Mouse (Mus musculus): Measurements from ENCODE around the gene Brpf3. TPM values are rescaled to one million over a fixed set of nuclear protein-coding genes. Genes with fewer than 3 reads are reported as not detected.
A peak's percentile ranks its signal among the peaks of the same experiment; 100 is the strongest.
"Not testable (repeated sequence)": the region's sequence is repeated elsewhere in the genome, so short reads cannot be mapped to it uniquely, and the experiment has no call there.

Gene Brpf3
- total RNA-seq, 1 experiment = 24.5 TPM

DNA sequence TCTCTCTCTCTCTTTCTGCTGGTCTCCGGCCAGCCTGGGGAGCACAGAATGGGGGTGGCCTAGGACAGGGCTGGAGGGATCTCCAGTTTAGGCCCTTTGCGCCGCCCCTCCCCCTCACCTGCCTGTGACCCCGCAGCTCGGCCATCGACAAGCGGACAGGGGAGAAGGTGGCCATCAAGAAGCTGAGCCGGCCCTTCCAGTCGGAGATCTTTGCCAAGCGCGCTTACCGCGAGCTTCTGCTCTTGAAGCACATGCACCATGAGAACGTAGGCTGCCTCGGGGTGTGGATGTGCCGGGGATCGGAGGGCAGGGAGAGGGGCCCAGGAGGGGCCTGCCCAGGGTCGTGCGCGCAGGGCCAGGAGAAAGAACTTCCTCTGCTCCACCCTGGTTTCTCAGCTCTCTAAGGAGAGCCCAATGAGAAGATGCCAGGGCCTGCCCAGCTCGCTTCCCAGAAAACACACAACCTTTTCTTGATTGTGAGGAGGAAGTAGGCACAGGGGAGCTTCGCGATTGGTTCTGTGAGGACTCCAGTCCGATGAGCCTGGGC lies 30.9 kb upstream of the Brpf3 start:
- no peak for TF ChIP-seq MAFK (IDR thresholded peaks at IDR 0.05; ENCODE audit: insufficient read depth, low read depth, low read length)
- TF ChIP-seq CHD2 (IDR thresholded peaks at IDR 0.05; ENCODE audit: low read depth, low read length) = no peak
- no peak for TF ChIP-seq ZC3H11A (IDR thresholded peaks at IDR 0.05; ENCODE audit: borderline replicate concordance, low read depth, low read length)
- TF ChIP-seq HCFC1 (IDR thresholded peaks at IDR 0.05; ENCODE audit: borderline replicate concordance, insufficient read depth, low read length) = no peak
- H3K4me3 ChIP-seq (ENCODE audit: insufficient read depth in 1 of 2, low read depth in 1 of 2, low read length in 2 of 2, poor library complexity in 1 of 2, severe bottlenecking in 1 of 2) = peak overlapping the region; percentile 68 to 94
- peaks cover 0 to 2% of the 10 kb centered on the region in 2 experiments; a peak in 1 of 4 replicates for H3K4me1 ChIP-seq (ENCODE audit: control insufficient read depth in 2 of 2, insufficient read depth in 2 of 2, low read length in 2 of 2, poor library complexity in 1 of 2)
- in situ Hi-C loops (cut with MboI; ENCODE audit: low sequenced_read_pairs in 2 of 2, unreplicated experiment in 2 of 2) = no loop called here
- no peak overlapping the region for H3K27ac ChIP-seq (ENCODE audit: insufficient read depth, low read depth, low read length, poor library complexity, severe bottlenecking)
- H3K36me3 ChIP-seq (ENCODE audit: control insufficient read depth, insufficient read depth, low read length, poor library complexity, severe bottlenecking) = no peaks in the 10 kb centered on the region
- DNase-seq (ENCODE audit: low read depth, low spot score) = no peak
- H3K9me3 ChIP-seq (ENCODE audit: control insufficient read depth, insufficient read depth, low read depth, low read length) = no peaks in the 10 kb centered on the region
- H3K9ac ChIP-seq (ENCODE audit: insufficient read depth, low read depth, low read length, poor library complexity, severe bottlenecking) = peak overlapping the region; percentile 9; the same call in 1 of the 2 replicates

DNA sequence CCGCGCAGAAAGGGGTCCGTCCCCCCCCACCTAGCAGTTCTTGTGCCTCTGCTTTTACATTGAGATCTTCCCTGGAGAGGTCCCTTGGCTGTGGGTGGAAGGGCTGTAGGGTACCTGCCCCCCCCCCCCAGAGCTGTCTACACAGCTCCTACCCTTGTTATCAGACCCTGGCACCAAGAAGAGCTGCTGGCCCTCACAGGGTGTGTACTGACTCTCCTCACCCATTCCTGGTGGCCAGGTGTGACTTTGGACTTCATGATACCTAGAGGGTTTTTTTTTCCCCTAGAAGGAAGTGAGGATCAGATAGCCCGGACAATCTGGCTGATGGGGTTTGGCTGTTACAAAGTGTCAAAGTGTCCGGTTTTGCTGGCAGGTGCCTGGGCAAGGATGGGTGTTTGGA lies 29.6 kb upstream of the Brpf3 start:
- Histone ChIP-seq H3K27ac (ENCODE audit: insufficient read depth, low read depth, low read length, poor library complexity, severe bottlenecking) (no peak overlapping the region), H3K4me3 (ENCODE audit: insufficient read depth in 1 of 2, low read depth in 1 of 2, low read length in 2 of 2, poor library complexity in 1 of 2, severe bottlenecking in 1 of 2) (no peak overlapping the region), H3K9ac (ENCODE audit: insufficient read depth, low read depth, low read length, poor library complexity, severe bottlenecking) (no peak overlapping the region), H3K4me1 (ENCODE audit: control insufficient read depth in 2 of 2, insufficient read depth in 2 of 2, low read length in 2 of 2, poor library complexity in 1 of 2) (peaks cover 0 to 2% of the 10 kb centered on the region in 2 experiments; a peak in 1 of 4 replicates), H3K9me3 (ENCODE audit: control insufficient read depth, insufficient read depth, low read depth, low read length) (no peaks in the 10 kb centered on the region), H3K36me3 (ENCODE audit: control insufficient read depth, insufficient read depth, low read length, poor library complexity, severe bottlenecking) (no peaks in the 10 kb centered on the region)
- in situ Hi-C loops (cut with MboI; ENCODE audit: low sequenced_read_pairs in 2 of 2, unreplicated experiment in 2 of 2) = no loop called here
- DNase-seq (ENCODE audit: low read depth, low spot score) = no peak
- no peak for TF ChIP-seq CHD2 (IDR thresholded peaks at IDR 0.05; ENCODE audit: low read depth, low read length)
- no peak for TF ChIP-seq ZC3H11A (IDR thresholded peaks at IDR 0.05; ENCODE audit: borderline replicate concordance, low read depth, low read length)
- no peak for TF ChIP-seq ZNF384 (IDR thresholded peaks at IDR 0.05; ENCODE audit: low read depth, low read length)
- TF ChIP-seq MAFK (IDR thresholded peaks at IDR 0.05; ENCODE audit: insufficient read depth, low read depth, low read length) = no peak
- TF ChIP-seq HCFC1 (IDR thresholded peaks at IDR 0.05; ENCODE audit: borderline replicate concordance, insufficient read depth, low read length) = no peak

- in situ Hi-C loops (cut with MboI; ENCODE audit: low sequenced_read_pairs in 2 of 2, unreplicated experiment in 2 of 2) = not testable (repeated sequence)
- TF ChIP-seq ZC3H11A (IDR thresholded peaks at IDR 0.05; ENCODE audit: borderline replicate concordance, low read depth, low read length) = peak; percentile 19; the same call in 1 of the 2 replicates
- 0 out of 2 replicates have a peak, but pooled peaks have one; percentile 25 for TF ChIP-seq CHD2 (IDR thresholded peaks at IDR 0.05; ENCODE audit: low read depth, low read length)
- 0 out of 2 replicates have a peak, but pooled peaks have one; percentile 33 for TF ChIP-seq HCFC1 (IDR thresholded peaks at IDR 0.05; ENCODE audit: borderline replicate concordance, insufficient read depth, low read length)
- peak; percentile 73; the same call in 1 of the 2 replicates for TF ChIP-seq ZNF384 (IDR thresholded peaks at IDR 0.05; ENCODE audit: low read depth, low read length)
Observed at GRCm38 (mm10) chr17:28774303-28774702, 26.6 kb upstream of the Brpf3 start.

GRCm38 (mm10) chr17:28775161-28775560 lies 25.7 kb upstream of the Brpf3 start:
- Histone ChIP-seq H3K27ac (ENCODE audit: insufficient read depth, low read depth, low read length, poor library complexity, severe bottlenecking) (no peak overlapping the region), H3K9ac (ENCODE audit: insufficient read depth, low read depth, low read length, poor library complexity, severe bottlenecking) (no peak overlapping the region), H3K36me3 (ENCODE audit: control insufficient read depth, insufficient read depth, low read length, poor library complexity, severe bottlenecking) (peaks cover 3% of the 10 kb centered on the region; the same call in 1 of the 2 replicates), H3K4me1 (ENCODE audit: control insufficient read depth in 2 of 2, insufficient read depth in 2 of 2, low read length in 2 of 2, poor library complexity in 1 of 2) (peaks cover 0 to 3% of the 10 kb centered on the region in 2 experiments; a peak in 1 of 4 replicates), H3K9me3 (ENCODE audit: control insufficient read depth, insufficient read depth, low read depth, low read length) (no peaks in the 10 kb centered on the region), H3K4me3 (ENCODE audit: insufficient read depth in 1 of 2, low read depth in 1 of 2, low read length in 2 of 2, poor library complexity in 1 of 2, severe bottlenecking in 1 of 2) (no peak overlapping the region)
- no peak for DNase-seq (ENCODE audit: low read depth, low spot score)
- in situ Hi-C loops (cut with MboI; ENCODE audit: low sequenced_read_pairs in 2 of 2, unreplicated experiment in 2 of 2) = no loop called here
- TF ChIP-seq HCFC1 (IDR thresholded peaks at IDR 0.05; ENCODE audit: borderline replicate concordance, insufficient read depth, low read length) (no peak), ZNF384 (IDR thresholded peaks at IDR 0.05; ENCODE audit: low read depth, low read length) (no peak), MAFK (IDR thresholded peaks at IDR 0.05; ENCODE audit: insufficient read depth, low read depth, low read length) (no peak), ZC3H11A (IDR thresholded peaks at IDR 0.05; ENCODE audit: borderline replicate concordance, low read depth, low read length) (no peak), CHD2 (IDR thresholded peaks at IDR 0.05; ENCODE audit: low read depth, low read length) (no peak)

More at GRCm38 (mm10) chr17:28774303-28774702, 26.6 kb upstream of the Brpf3 start:
- H3K9ac ChIP-seq (ENCODE audit: insufficient read depth, low read depth, low read length, poor library complexity, severe bottlenecking); H3K36me3 ChIP-seq (ENCODE audit: control insufficient read depth, insufficient read depth, low read length, poor library complexity, severe bottlenecking); H3K4me3 ChIP-seq (ENCODE audit: insufficient read depth in 1 of 2, low read depth in 1 of 2, low read length in 2 of 2, poor library complexity in 1 of 2, severe bottlenecking in 1 of 2); H3K9me3 ChIP-seq (ENCODE audit: control insufficient read depth, insufficient read depth, low read depth, low read length); H3K27ac ChIP-seq (ENCODE audit: insufficient read depth, low read depth, low read length, poor library complexity, severe bottlenecking); DNase-seq (ENCODE audit: low read depth, low spot score); H3K4me1 ChIP-seq (ENCODE audit: control insufficient read depth in 2 of 2, insufficient read depth in 2 of 2, low read length in 2 of 2, poor library complexity in 1 of 2): not testable (repeated sequence)

All from ES-E14 (cell line).